Mouse (Mus musculus) kidney, embryonic 14.5 days (tissue): Measurements from ENCODE around the gene Atxn10. TPM values are rescaled to one million over a fixed set of nuclear protein-coding genes. Genes with fewer than 3 reads are reported as not detected.

Experiments used
- ATAC-seq: fragments of 200-750 bp; cut with Nextera tagmentation; 2 replicates; pipeline ENCODE4 v1.8.0; 2017; ENCODE audit warnings: moderate number of reproducible peaks, mild to moderate bottlenecking, moderate TSS enrichment, moderate library complexity; ENCODE audit not compliant: low FRiP score, low TSS enrichment
- H3K27ac ChIP-seq: fragments of 300-500 bp; sonication (generic); 2 replicates; pipeline ENCODE4 v1.5.1; 2014; ENCODE audit warnings: low read depth, mild to moderate bottlenecking, low read length, moderate library complexity, mixed read lengths
- H3K27me3 ChIP-seq: fragments of 300-500 bp; sonication (generic); 2 replicates; pipeline ENCODE4 v1.6.1; 2014; ENCODE audit warnings: mild to moderate bottlenecking, low read length; ENCODE audit not compliant: control insufficient read depth, insufficient read depth
- H3K36me3 ChIP-seq: fragments of 300-500 bp; sonication (generic); 2 replicates; pipeline ENCODE4 v1.6.1; 2014; ENCODE audit warnings: low read length, mixed read lengths; ENCODE audit not compliant: control insufficient read depth, insufficient read depth
- H3K4me1 ChIP-seq: fragments of 300-500 bp; sonication (generic); 2 replicates; pipeline ENCODE4 v1.6.1; 2014; ENCODE audit warnings: low read length, mixed read lengths; ENCODE audit not compliant: control insufficient read depth, insufficient read depth
- H3K4me2 ChIP-seq: fragments of 300-500 bp; sonication (generic); replicated peaks from 2 replicates; pipeline ENCODE4 v1.6.1; 2014; ENCODE audit warnings: low read depth, mild to moderate bottlenecking, low read length
- H3K4me3 ChIP-seq: fragments of 300-500 bp; sonication (generic); 2 replicates; pipeline ENCODE4 v1.5.1; 2014; ENCODE audit warnings: mild to moderate bottlenecking, low read length
- H3K9ac ChIP-seq: fragments of 300-500 bp; sonication (generic); 2 replicates; pipeline ENCODE4 v1.6.1; 2014; ENCODE audit warnings: low read depth, mild to moderate bottlenecking, low read length, moderate library complexity
- H3K9me3 ChIP-seq: fragments of 300-500 bp; sonication (generic); 2 replicates; pipeline ENCODE4 v1.6.1; 2016; ENCODE audit warnings: low read length; ENCODE audit not compliant: control insufficient read depth
- WGBS: fragments of 180-500 bp; shearing (Covaris S2); extraction: QIAGEN DNeasy Blood & Tissue Kit; methylation state at CpG from one replicate; pipeline ENCODE4 v1.1.7; 2014; 5-methylcytosine and 5-hydroxymethylcytosine counted together
- polyA plus RNA-seq: library from polyadenylated mRNA; unstranded; fragments of >200 nt; fragmentation: Nextera tagmentation; extraction: Ambion mirVana; gene quantifications from 2 replicates; pipeline ENCODE4 v1.2.1, GENCODE M21; 2014

The Atxn10 gene
- polyA plus RNA-seq, 1 experiment from 2014 or later, result 297 TPM

GRCm38 (mm10) chr15:85404739-85405138, 68.7 kb downstream of the Atxn10 start:
- Histone ChIP-seq H3K36me3 (peaks cover 16% of the 10 kb centered on the region; the same call in 1 of the 2 replicates), H3K4me1 (0 out of 2 replicates have a peak, but pooled peaks cover 5% of the 10 kb centered on the region), H3K4me3 (no peak overlapping the region), H3K9ac (no peak overlapping the region), H3K27me3 (no peaks in the 10 kb centered on the region), H3K9me3 (no peaks in the 10 kb centered on the region), H3K4me2 (no peak overlapping the region), H3K27ac (no peak overlapping the region)
- no peak for ATAC-seq
- WGBS, result 83% methylated on average over 4 of the region's 4 CpGs

- Histone ChIP-seq H3K27me3 (no peaks in the 10 kb centered on the region), H3K27ac (no peak overlapping the region), H3K9me3 (no peaks in the 10 kb centered on the region), H3K4me2 (no peak overlapping the region), H3K9ac (no peak overlapping the region), H3K4me1 (0 out of 2 replicates have a peak, but pooled peaks cover 5% of the 10 kb centered on the region), H3K36me3 (peaks cover 10% of the 10 kb centered on the region; the same call in 1 of the 2 replicates), H3K4me3 (no peak overlapping the region)
- WGBS, result 90% methylated on average over 3 of the region's 3 CpGs
- no peak for ATAC-seq
Measured at GRCm38 (mm10) chr15:85405567-85405966, 69.5 kb downstream of the Atxn10 start.

DNA sequence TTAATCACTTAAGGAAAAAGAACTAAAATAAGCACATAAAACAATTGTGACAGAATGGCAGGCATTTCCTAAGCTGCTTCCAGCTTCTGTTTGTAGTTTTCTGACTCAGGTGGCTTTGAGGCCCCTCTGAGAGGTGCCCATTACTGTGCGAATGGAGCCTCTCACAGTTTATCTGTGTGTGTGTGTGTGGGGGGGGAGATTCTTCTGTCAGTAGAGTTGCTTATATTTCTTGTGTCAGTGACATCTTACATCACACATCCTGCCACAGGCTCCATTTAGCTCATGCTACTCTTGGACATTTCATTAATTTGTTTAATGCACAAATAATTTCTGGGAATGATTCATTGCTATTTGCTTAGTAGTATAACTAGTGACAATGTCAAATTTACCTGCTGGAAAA, 70.8 kb downstream of the Atxn10 start:
- Histone ChIP-seq H3K27me3 (no peaks in the 10 kb centered on the region), H3K4me1 (0 out of 2 replicates have a peak, but pooled peaks cover 5% of the 10 kb centered on the region), H3K9me3 (no peaks in the 10 kb centered on the region), H3K9ac (no peak overlapping the region), H3K27ac (no peak overlapping the region), H3K4me2 (no peak overlapping the region), H3K4me3 (no peak overlapping the region), H3K36me3 (0 out of 2 replicates have a peak, but pooled peaks cover 3% of the 10 kb centered on the region)
- ATAC-seq, result no peak
- WGBS, result 64% methylated on average over 1 of the region's 1 CpGs

GRCm38 (mm10) chr15:85407342-85407741, 71.3 kb downstream of the Atxn10 start:
- 75% methylated on average over 3 of the region's 3 CpGs for WGBS
- no peaks in the 10 kb centered on the region for H3K27me3 ChIP-seq
- no peak overlapping the region for H3K9ac ChIP-seq
- 0 out of 2 replicates have a peak, but pooled peaks cover 5% of the 10 kb centered on the region for H3K4me1 ChIP-seq
- no peak overlapping the region for H3K27ac ChIP-seq
- H3K4me3 ChIP-seq, result no peak overlapping the region
- 0 out of 2 replicates have a peak, but pooled peaks cover 3% of the 10 kb centered on the region for H3K36me3 ChIP-seq
- H3K9me3 ChIP-seq, result no peaks in the 10 kb centered on the region
- no peak overlapping the region for H3K4me2 ChIP-seq
- ATAC-seq, result no peak

DNA sequence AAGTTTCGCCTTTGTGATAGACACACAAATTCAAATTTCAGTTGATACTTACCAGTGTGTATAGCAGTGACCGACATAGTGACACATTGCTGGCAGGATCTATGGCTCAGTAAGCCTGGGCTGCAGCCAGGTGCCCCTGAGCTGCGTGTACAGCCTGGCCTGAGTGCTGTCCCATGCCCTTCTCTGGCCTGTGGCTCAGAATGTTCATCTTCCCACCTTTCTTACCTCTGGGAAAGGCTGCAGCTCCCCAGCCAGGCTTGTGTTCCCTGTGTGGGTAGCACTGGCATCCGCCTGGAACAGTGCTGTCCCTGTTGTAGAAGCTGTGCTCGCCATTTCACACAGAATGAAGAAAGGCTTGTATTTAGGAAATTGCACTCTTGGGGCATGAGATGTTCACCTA, 72.7 kb downstream of the Atxn10 start:
- Histone ChIP-seq H3K4me2 (no peak overlapping the region), H3K27ac (no peak overlapping the region), H3K4me1 (0 out of 2 replicates have a peak, but pooled peaks cover 5% of the 10 kb centered on the region), H3K27me3 (no peaks in the 10 kb centered on the region), H3K9ac (no peak overlapping the region), H3K36me3 (0 out of 2 replicates have a peak, but pooled peaks cover 3% of the 10 kb centered on the region), H3K4me3 (no peak overlapping the region), H3K9me3 (no peaks in the 10 kb centered on the region)
- WGBS, result 78% methylated on average over 5 of the region's 5 CpGs
- ATAC-seq, result no peak

- no peak overlapping the region for H3K27ac ChIP-seq
- WGBS, result 52% methylated on average over 8 of the region's 8 CpGs
- no peak for ATAC-seq
- no peak overlapping the region for H3K4me2 ChIP-seq
- 0 out of 2 replicates have a peak, but pooled peaks cover 3% of the 10 kb centered on the region for H3K36me3 ChIP-seq
- H3K4me3 ChIP-seq, result no peak overlapping the region
- H3K9ac ChIP-seq, result no peak overlapping the region
- no peaks in the 10 kb centered on the region for H3K9me3 ChIP-seq
- no peaks in the 10 kb centered on the region for H3K27me3 ChIP-seq
- 0 out of 2 replicates have a peak, but pooled peaks cover 5% of the 10 kb centered on the region for H3K4me1 ChIP-seq
Measured at GRCm38 (mm10) chr15:85409245-85409783, 73.3 kb downstream of the Atxn10 start.

DNA sequence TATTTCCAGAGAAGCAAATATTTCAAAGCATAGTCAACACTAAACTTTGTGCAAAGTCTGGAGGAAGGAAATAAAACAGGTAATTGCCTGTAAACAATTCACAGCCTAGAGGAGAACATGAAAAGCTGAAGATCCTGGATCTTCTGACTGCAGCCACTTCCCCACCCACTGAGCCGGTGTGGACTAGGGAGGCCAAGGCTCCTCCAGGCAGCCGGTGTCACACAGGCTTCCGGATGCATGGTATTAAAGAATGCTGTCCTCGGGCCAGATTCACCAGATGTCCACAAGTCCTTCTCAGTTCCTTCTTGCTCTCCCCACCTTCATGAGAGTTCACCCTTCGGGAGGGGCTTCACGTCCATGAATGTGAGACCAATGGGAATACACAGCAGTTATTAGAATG, 73.8 kb downstream of the Atxn10 start:
- no peaks in the 10 kb centered on the region for H3K9me3 ChIP-seq
- 0 out of 2 replicates have a peak, but pooled peaks cover 5% of the 10 kb centered on the region for H3K4me1 ChIP-seq
- no peak overlapping the region for H3K9ac ChIP-seq
- WGBS, result 76% methylated on average over 6 of the region's 6 CpGs
- no peak overlapping the region for H3K27ac ChIP-seq
- no peak for ATAC-seq
- no peaks in the 10 kb centered on the region for H3K27me3 ChIP-seq
- H3K4me3 ChIP-seq, result no peak overlapping the region
- H3K4me2 ChIP-seq, result no peak overlapping the region
- H3K36me3 ChIP-seq, result 0 out of 2 replicates have a peak, but pooled peaks cover 3% of the 10 kb centered on the region

GRCm38 (mm10) chr15:85414620-85415019, 78.6 kb downstream of the Atxn10 start:
- no peaks in the 10 kb centered on the region for H3K36me3 ChIP-seq
- no peak overlapping the region for H3K4me3 ChIP-seq
- H3K4me2 ChIP-seq, result no peak overlapping the region
- H3K9ac ChIP-seq, result no peak overlapping the region
- no peaks in the 10 kb centered on the region for H3K27me3 ChIP-seq
- WGBS, result 92% methylated on average over 2 of the region's 2 CpGs
- no peaks in the 10 kb centered on the region for H3K9me3 ChIP-seq
- H3K27ac ChIP-seq, result no peak overlapping the region
- ATAC-seq, result no peak
- no peaks in the 10 kb centered on the region for H3K4me1 ChIP-seq

DNA sequence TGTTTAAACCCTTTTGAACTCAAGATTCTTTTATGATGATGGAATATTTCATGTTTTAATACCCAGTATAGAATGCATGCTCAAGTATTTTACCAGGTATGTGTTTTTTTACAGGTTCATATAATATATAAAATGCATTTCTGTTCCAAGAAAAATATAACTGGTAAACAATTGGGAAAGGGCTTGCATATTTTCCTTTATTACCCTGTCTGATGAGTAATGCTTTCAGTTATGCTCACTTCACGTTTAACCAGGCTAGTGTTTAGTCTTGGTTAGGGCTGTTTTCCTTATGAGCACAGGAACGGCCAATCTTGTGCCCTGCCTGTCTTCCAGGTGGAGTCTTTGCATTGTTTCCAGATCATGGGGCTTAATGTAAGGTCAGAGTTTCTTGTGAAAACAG, 84.6 kb downstream of the Atxn10 start:
- WGBS, result 71% methylated on average over 2 of the region's 2 CpGs

More for the DNA sequence above, 84.6 kb downstream of the Atxn10 start:
- Histone ChIP-seq H3K4me1 (peaks cover 5% of the 10 kb centered on the region; the same call in 1 of the 2 replicates), H3K4me2 (no peak overlapping the region), H3K9me3 (no peaks in the 10 kb centered on the region), H3K4me3 (no peak overlapping the region), H3K27me3 (no peaks in the 10 kb centered on the region), H3K36me3 (no peaks in the 10 kb centered on the region), H3K9ac (no peak overlapping the region), H3K27ac (no peak overlapping the region)
- ATAC-seq, result no peak
